Mouse (Mus musculus) spleen, adult 2 months (tissue): Measurements from ENCODE around the gene Acvr1. TPM values are rescaled to one million over a fixed set of nuclear protein-coding genes. Genes with fewer than 3 reads are reported as not detected.

Source experiments
- DNase-seq, 2 experiments: peaks; one replicate each; pipeline versions ENCODE4 v3.0.0 to v3.0.0-alpha.2; 2012 to 2021; ENCODE audit warnings: low spot score in 2 of 2, low read depth in 1 of 2
- H3K27ac ChIP-seq: fragments of 200-500 bp; 2 replicates; pipeline ENCODE4 v1.5.1; 2012; ENCODE audit warnings: low read length, inconsistent platforms; ENCODE audit not compliant: insufficient read depth
- H3K27me3 ChIP-seq: fragments of 200-500 bp; 2 replicates; pipeline ENCODE4 v1.6.1; 2012; ENCODE audit warnings: mild to moderate bottlenecking, moderate library complexity, low read length, inconsistent platforms; ENCODE audit not compliant: control insufficient read depth, insufficient read depth
- H3K36me3 ChIP-seq: fragments of 200-500 bp; 2 replicates; pipeline ENCODE4 v1.6.1; 2012; ENCODE audit warnings: mild to moderate bottlenecking, low read length, inconsistent platforms; ENCODE audit not compliant: control insufficient read depth, insufficient read depth
- H3K4me1 ChIP-seq: fragments of 200-500 bp; 2 replicates; pipeline ENCODE4 v1.6.1; 2011; ENCODE audit warnings: inconsistent platforms; ENCODE audit not compliant: control insufficient read depth, insufficient read depth, insufficient read length
- H3K4me3 ChIP-seq: fragments of 200-500 bp; 2 replicates; pipeline ENCODE4 v1.5.1; 2011; ENCODE audit warnings: mild to moderate bottlenecking, inconsistent platforms; ENCODE audit not compliant: insufficient read depth, insufficient read length; ENCODE audit errors: extremely low read depth
- CTCF ChIP-seq: fragments of 200-500 bp; IDR thresholded peaks from 2 replicates; pipeline ENCODE4 v1.5.1; 2011; ENCODE audit warnings: mild to moderate bottlenecking, inconsistent platforms; ENCODE audit not compliant: insufficient read depth, insufficient read length, insufficient replicate concordance; ENCODE audit errors: extremely low read depth
- POLR2A ChIP-seq: fragments of 200-500 bp; IDR thresholded peaks from 2 replicates; pipeline ENCODE4 v1.6.1; 2011; ENCODE audit warnings: low read depth, low read length, inconsistent platforms
- WGBS: fragments of 180-500 bp; shearing (Covaris S2); methylation state at CpG from one replicate; pipeline ENCODE4 v1.1.7; 2018; 5-methylcytosine and 5-hydroxymethylcytosine counted together
- polyA plus RNA-seq: library from polyadenylated mRNA; depleted of rRNA; stranded (reverse); fragments of >200 nt; gene quantifications from 2 replicates; pipeline ENCODE4 v1.2.3, GENCODE M21; 2012

Gene Acvr1
- polyA plus RNA-seq, 1 experiment, result 1.8 TPM

- TF ChIP-seq POLR2A (no peak), CTCF (no peak)
- WGBS, result 55% methylated on average over 6 of the region's 6 CpGs
- Histone ChIP-seq H3K4me3 (no peak overlapping the region), H3K27me3 (no peaks in the 10 kb centered on the region), H3K27ac (no peak overlapping the region), H3K36me3 (no peaks in the 10 kb centered on the region), H3K4me1 (no peaks in the 10 kb centered on the region; the same call in 1 of the 2 replicates)
- DNase-seq, result no peak
Observed at GRCm38 (mm10) chr2:58599639-58600038, 32.7 kb upstream of the Acvr1 start.

- H3K27me3 ChIP-seq, result no peaks in the 10 kb centered on the region
- TF ChIP-seq CTCF, result no peak
- TF ChIP-seq POLR2A, result no peak
- no peaks in the 10 kb centered on the region; the same call in 1 of the 2 replicates for H3K4me1 ChIP-seq
- no peaks in the 10 kb centered on the region for H3K36me3 ChIP-seq
- no peak for DNase-seq
- 93% methylated on average over 3 of the region's 3 CpGs for WGBS
- no peak overlapping the region for H3K27ac ChIP-seq
- no peak overlapping the region for H3K4me3 ChIP-seq
Observed at GRCm38 (mm10) chr2:58597556-58597955, 30.6 kb upstream of the Acvr1 start.

- Histone ChIP-seq H3K4me1 (no peaks in the 10 kb centered on the region; the same call in 1 of the 2 replicates), H3K36me3 (no peaks in the 10 kb centered on the region), H3K27ac (no peak overlapping the region), H3K4me3 (no peak overlapping the region), H3K27me3 (no peaks in the 10 kb centered on the region)
- WGBS, result 93% methylated on average over 17 of the region's 17 CpGs
- TF ChIP-seq POLR2A (no peak), CTCF (no peak)
- no peak for DNase-seq
Observed at GRCm38 (mm10) chr2:58596774-58597342, 29.9 kb upstream of the Acvr1 start.

- Histone ChIP-seq H3K27me3 (no peaks in the 10 kb centered on the region), H3K4me1 (no peaks in the 10 kb centered on the region), H3K36me3 (no peaks in the 10 kb centered on the region), H3K4me3 (no peak overlapping the region), H3K27ac (no peak overlapping the region)
- no peak for TF ChIP-seq POLR2A
- TF ChIP-seq CTCF, result no peak
- 70% methylated on average over 9 of the region's 9 CpGs for WGBS
- DNase-seq, result no peak
Observed at GRCm38 (mm10) chr2:58595350-58595749, 28.4 kb upstream of the Acvr1 start.

- TF ChIP-seq POLR2A (no peak), CTCF (no peak)
- Histone ChIP-seq H3K27me3 (no peaks in the 10 kb centered on the region), H3K4me3 (no peak overlapping the region), H3K36me3 (no peaks in the 10 kb centered on the region), H3K4me1 (no peaks in the 10 kb centered on the region), H3K27ac (no peak overlapping the region)
- 98% methylated on average over 1 of the region's 1 CpGs for whole genome bisulfite sequencing
- no peak for DNase-seq
Observed at GRCm38 (mm10) chr2:58590055-58590454, 23.1 kb upstream of the Acvr1 start.

- Histone ChIP-seq H3K4me1 (no peaks in the 10 kb centered on the region), H3K27ac (no peak overlapping the region), H3K27me3 (no peaks in the 10 kb centered on the region), H3K36me3 (no peaks in the 10 kb centered on the region), H3K4me3 (no peak overlapping the region)
- TF ChIP-seq CTCF, result no peak
- TF ChIP-seq POLR2A, result no peak
- no peak for DNase-seq
- WGBS, result 68% methylated on average over 4 of the region's 4 CpGs
Observed at GRCm38 (mm10) chr2:58589637-58590036, 22.7 kb upstream of the Acvr1 start.

GRCm38 (mm10) chr2:58586311-58586710 lies 19.4 kb upstream of the Acvr1 start:
- H3K36me3 ChIP-seq, result no peaks in the 10 kb centered on the region
- H3K27ac ChIP-seq, result no peak overlapping the region
- H3K27me3 ChIP-seq, result no peaks in the 10 kb centered on the region
- no peak for DNase-seq
- no peak overlapping the region for H3K4me3 ChIP-seq
- WGBS, result 86% methylated on average over 10 of the region's 10 CpGs
- no peaks in the 10 kb centered on the region for H3K4me1 ChIP-seq
- TF ChIP-seq CTCF (no peak), POLR2A (no peak)
